Comparison of ENCODE assay signal across 7 mouse cellular contexts in the genomic region with DNA sequence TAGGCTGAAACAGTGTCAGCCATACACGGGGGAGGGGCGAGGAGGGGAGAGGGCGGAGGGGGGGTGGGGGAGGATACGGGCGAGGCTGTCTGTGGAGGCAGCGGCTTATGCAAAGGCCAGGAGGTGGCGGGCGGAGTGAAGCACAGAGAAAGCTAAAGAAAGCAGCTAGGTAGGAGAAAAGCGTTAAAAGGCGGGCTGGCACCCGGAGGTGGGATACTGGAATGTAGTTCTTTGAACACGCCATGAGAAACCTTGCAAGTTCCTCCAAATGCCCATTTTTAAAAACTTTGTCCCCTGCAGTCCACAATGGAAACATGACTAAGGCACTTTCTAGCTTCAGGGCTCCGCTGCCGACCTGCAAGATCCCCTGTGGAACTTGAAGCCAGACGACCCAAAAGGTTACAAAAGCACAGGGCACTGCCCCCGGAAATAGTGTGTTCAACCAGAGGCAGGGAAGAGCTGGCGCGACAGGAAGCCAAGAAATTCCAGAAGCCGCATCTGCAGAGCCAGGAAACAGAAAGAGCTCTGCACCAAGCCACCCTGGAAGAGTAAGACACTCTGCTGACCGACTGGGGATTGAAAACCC. TPM values are rescaled to one million over a fixed set of nuclear protein-coding genes. Genes with fewer than 3 reads are reported as not detected.
DNase-seq lines count a peak whose midpoint lies in the region; ATAC-seq and TF ChIP-seq lines count a peak whose summit lies in the region.

No protein-coding gene starts in this region.

- 7% methylated on average over 19 of the region's 20 CpGs for WGBS in liver, postnatal 0 days (ENCODE audit: insufficient replicate concordance)

- peak overlapping the region; percentile 72 for H3K4me2 ChIP-seq in liver, postnatal 0 days (ENCODE audit: low read depth, low read length)

- peaks cover 8% of the 10 kb centered on the region for H3K4me1 ChIP-seq in liver, postnatal 0 days (ENCODE audit: insufficient read depth)

- no peaks in the 10 kb centered on the region for H3K36me3 ChIP-seq in liver, postnatal 0 days (replicated peaks; ENCODE audit: insufficient read depth, low read length)

- TF ChIP-seq EP300 in liver, postnatal 0 days (IDR thresholded peaks at IDR 0.05; ENCODE audit: low read depth), result no peak

- H3K27ac ChIP-seq in liver, postnatal 0 days (ENCODE audit: low read depth), result peak overlapping the region; percentile 86

- H3K27me3 ChIP-seq in liver, postnatal 0 days (ENCODE audit: insufficient read depth, low read length), result no peaks in the 10 kb centered on the region

- H3K9ac ChIP-seq in liver, postnatal 0 days (replicated peaks), result peak overlapping the region; percentile 57

- H3K4me3 ChIP-seq in liver, postnatal 0 days (ENCODE audit: low read depth, low read length), result peak overlapping the region; percentile 43

- DNase-seq in WW6 (ENCODE audit: low read depth, low spot score), result peak; percentile 26
- peak; percentile 72 to 74 for DNase-seq in heart, adult 18-20 months
- DNase-seq in kidney, adult 11 months, result peak; percentile 72
- peak; percentile 34 for DNase-seq in liver, postnatal 0 days
- DNase-seq in ovary, postnatal 14 days (ENCODE audit: low spot score), result peak; percentile 13
- DNase-seq in cerebellum, adult 9-10 months, result no peak

- peak; percentile 46 for ATAC-seq in common myeloid progenitor, adult 5-6 weeks (replicated peaks; ENCODE audit: low read depth, poor library complexity, severe bottlenecking)
- peak; percentile 56; the same call in 1 of the 2 replicates for ATAC-seq in liver, postnatal 0 days

- TF ChIP-seq CTCF in liver, postnatal 0 days (IDR thresholded peaks at IDR 0.05; ENCODE audit: low read depth), result no peak

- no peaks in the 10 kb centered on the region for H3K9me3 ChIP-seq in liver, postnatal 0 days (ENCODE audit: low read length)

RNA-seq across cellular contexts. Expression of gene Sowahb, which starts 39.5 kb away (rescaled TPM):
- not detected in 2 replicates for total RNA-seq in common myeloid progenitor, adult 5-6 weeks (2017)
- total RNA-seq in heart, adult 18-20 months (2021), result under 1 TPM; 0.07 to 0.08 TPM
- 1.8 and 3.9 TPM in 2 replicates for polyA plus RNA-seq in liver, postnatal 0 days (2015; fragmentation: Nextera tagmentation; extraction: Ambion mirVana)
